Mouse (Mus musculus) C2C12 (cell line): ENCODE measurements around the gene Syce3.

ENCODE experiments used
- CTCF ChIP-seq: IDR thresholded peaks from one replicate; pipeline ENCODE4 v1.5.1; 2011; ENCODE audit not compliant: control insufficient read depth, insufficient read depth, insufficient read length
- FOSL1 ChIP-seq: IDR thresholded peaks from one replicate; pipeline ENCODE4 v1.8.0; 2011; ENCODE audit warnings: mild to moderate bottlenecking, low read length; ENCODE audit not compliant: poor library complexity, insufficient read depth, severe bottlenecking
- MAX ChIP-seq: IDR thresholded peaks from one replicate; pipeline ENCODE4 v1.6.1; 2011; ENCODE audit warnings: mild to moderate bottlenecking, control low read depth
- MYOD1 ChIP-seq: IDR thresholded peaks from one replicate; pipeline ENCODE4 v1.6.1; 2011; ENCODE audit warnings: low read depth; ENCODE audit not compliant: control insufficient read depth, insufficient read length
- MYOG ChIP-seq: IDR thresholded peaks from one replicate; pipeline ENCODE4 v1.6.1; 2011; ENCODE audit not compliant: control insufficient read depth, insufficient read length; ENCODE audit errors: extremely low read depth
- USF1 ChIP-seq: IDR thresholded peaks from one replicate; pipeline ENCODE4 v1.6.1; 2011; ENCODE audit warnings: low read depth, mild to moderate bottlenecking, control low read depth, moderate library complexity

DNA sequence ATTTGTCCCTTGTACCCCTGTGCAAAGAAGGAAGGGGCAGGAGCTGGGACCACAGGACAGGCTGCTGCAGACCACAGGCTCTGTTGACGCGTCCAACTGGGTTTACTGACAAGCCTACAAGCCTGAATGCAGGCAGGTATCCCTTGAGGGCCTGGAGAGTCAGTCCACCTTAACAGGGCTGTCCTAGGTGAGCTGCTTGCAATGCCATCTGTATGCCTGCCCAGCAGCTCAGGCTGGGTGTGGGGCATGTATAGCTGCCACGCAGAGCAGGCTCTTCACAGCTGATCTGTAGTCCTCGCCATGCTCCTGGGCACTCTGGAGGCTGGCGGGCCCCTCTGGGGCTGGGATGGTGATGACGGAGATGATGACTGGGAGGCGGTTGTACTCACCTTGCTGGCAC, 25.7 kb downstream of the Syce3 start, which contains the start of gene Klhdc7b:
- TF ChIP-seq FOSL1 (no peak), CTCF (no peak), USF1 (no peak), MYOG (no peak), MAX (no peak), MYOD1 (no peak)
